Mouse (Mus musculus) thymus, postnatal 10 days (tissue): ENCODE data around the gene Plekha6.

Source experiments
- DNase-seq, 2 experiments: peaks; one replicate each; pipeline ENCODE4 v3.0.0; 2021; ENCODE audit warnings: low spot score in 2 of 2

Plekha6 gene

GRCm38 (mm10) chr1:133163820-133164431 lies at the start of gene Plekha6:
Gene Plekha6, plus strand, starts transcription at chr1:133164210.
- peak; percentile 12 to 33 for DNase-seq

DNA sequence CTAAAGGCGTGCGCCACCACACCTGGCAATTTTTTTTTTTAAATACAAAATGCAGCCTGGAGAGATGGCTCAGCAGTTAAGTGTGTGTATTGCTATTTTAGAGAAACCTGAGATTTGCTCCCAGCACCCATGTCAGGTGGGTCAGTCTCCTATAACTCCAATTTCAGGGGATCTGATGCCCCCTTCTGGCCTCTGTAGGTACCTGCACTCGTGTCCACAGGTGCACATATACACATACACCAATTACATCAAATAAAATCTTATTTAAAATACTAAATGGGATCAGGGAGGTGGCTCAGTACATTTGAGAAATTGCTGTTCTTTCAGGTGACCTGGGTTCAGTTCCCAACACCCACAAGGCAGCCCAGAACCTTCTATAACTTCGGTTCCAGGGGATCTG lies 47.9 kb upstream of the Plekha6 start:
- DNase-seq, result no peak

- DNase-seq, result no peak
These were observed 45.9 kb upstream of the Plekha6 start for GRCm38 (mm10) chr1:133118127-133118526.

GRCm38 (mm10) chr1:133118844-133119243 lies 45.2 kb upstream of the Plekha6 start:
- DNase-seq, result no peak

DNA sequence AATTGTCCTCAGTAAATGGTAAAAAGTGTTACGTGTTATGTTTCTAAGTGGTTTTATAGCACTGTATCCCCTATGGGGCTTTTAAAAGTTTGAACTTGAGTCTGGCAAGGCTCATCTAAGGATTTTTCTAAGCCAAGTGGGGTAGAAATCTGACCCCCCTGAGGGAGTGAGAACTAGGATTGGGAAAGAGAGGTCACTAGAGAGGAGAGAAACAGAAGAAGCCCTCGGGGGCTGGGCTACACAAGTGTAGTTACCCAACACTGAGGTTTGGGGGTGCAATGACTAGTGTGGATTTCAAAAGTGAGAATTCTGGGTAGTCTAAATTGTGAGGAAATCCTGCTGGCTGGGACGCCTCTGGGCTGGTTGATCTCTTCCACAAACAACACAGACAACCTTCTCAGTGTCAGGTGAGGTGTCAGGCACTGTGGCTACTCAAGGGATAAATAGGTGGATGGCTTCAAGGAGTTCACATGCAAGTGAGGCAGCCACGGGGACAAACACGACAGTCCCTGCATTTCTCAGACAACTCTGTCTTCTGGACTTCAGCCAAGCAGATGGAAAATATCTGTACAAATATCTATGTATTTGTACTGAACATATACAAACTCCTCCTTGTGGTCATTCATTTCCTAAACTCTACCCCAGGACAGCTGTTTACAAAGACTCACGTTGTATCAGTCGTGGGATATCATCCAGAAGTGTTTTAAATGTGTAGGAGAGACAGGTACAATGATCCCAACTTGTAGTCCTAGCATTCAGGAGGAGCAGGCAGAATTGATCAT lies 43.9 kb upstream of the Plekha6 start:
- DNase-seq, result no peak

GRCm38 (mm10) chr1:133121246-133121645 lies 42.8 kb upstream of the Plekha6 start:
- no peak for DNase-seq

- no peak for DNase-seq
These were observed 39.9 kb upstream of the Plekha6 start for GRCm38 (mm10) chr1:133124137-133124536.

DNA sequence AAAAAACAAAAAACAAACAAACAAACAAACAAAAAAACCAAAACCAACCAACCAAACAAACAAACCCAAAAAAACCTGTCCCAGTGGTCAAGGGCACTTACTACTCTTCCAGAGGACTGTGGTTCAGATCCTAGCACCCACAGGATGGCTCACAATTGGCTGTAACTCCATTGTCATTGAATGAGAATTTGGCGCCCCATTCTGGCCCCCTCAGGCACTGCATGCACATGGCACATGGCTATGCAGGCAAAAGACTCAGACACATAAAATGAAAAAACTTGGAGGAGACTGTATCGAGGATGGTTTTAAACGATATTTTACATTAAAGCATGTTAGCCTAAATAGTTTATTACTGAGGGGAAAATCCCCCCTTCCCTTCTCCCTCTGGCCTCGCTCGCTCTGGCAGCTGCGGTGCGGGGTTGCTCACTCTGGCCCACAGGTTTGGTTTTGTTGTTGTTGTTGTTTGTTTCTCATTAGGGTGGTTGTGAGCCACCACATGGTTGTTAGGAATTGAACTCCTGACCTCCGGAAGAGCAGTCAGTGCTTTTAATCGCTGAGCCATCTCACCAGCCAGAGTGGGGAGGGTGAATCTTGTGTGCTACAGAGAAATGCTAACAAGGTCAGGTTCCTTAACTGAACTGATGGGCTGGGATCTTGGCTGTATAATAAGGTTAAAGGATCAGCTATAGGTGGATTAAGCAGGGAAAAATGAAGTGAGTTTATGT lies 38.2 kb upstream of the Plekha6 start:
- DNase-seq, result no peak

GRCm38 (mm10) chr1:133126365-133126740 lies 37.7 kb upstream of the Plekha6 start:
- DNase-seq, result no peak

DNA sequence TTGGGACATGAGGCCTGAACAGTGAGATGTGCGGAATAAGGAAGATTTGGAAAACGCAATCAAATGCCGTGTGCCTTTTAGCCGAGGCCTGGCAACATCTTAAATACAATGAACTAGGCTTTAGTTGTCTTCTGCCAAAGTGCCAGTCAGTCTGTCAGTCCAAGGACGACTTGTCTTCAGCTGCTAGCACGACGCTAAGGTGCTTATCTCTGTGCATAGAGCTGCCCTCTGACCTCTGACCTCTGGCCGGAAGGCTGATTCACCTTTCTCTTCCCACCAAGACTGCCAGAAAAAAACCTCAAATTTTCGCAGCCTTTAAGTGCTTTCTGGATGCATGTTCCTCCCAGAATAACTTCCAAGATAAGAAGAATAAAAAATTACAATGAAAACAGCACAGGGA lies 36.7 kb upstream of the Plekha6 start:
- no peak for DNase-seq

- no peak for DNase-seq
These were observed 34.4 kb upstream of the Plekha6 start for GRCm38 (mm10) chr1:133129471-133130221.

GRCm38 (mm10) chr1:133130638-133131560 lies 33.1 kb upstream of the Plekha6 start, which contains the start of gene Ppp1r15b:
Gene Ppp1r15b, plus strand, starts transcription at chr1:133131143.
- DNase-seq, result peak; percentile 94 to 99

GRCm38 (mm10) chr1:133131561-133131905 lies 32.5 kb upstream of the Plekha6 start:
- peak in 1 of 2 experiments; percentile 52 for DNase-seq

DNA sequence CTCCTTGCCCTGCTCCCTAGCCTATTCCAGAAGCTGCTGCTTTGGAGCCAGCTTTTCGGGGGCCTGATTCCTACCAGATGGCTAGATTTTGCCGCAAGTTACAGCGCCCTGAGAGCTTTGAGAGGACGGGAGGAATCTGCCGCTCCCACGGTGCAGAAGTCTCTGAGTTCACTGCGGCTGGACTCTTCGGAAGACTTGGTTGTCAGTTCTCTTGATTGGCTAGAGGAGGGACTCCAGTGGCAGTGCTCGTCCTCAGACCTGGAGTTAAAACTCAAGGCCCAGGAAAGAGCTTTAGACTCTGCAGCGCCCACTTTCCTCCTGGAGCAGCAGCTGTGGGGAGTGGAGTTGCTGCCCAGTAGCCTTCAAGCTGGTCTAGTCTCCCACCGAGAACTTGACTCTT lies 32.1 kb upstream of the Plekha6 start:
- DNase-seq, result no peak

GRCm38 (mm10) chr1:133132388-133133326 lies 31.4 kb upstream of the Plekha6 start:
- DNase-seq, result peak in 1 of 2 experiments; percentile 16

DNA sequence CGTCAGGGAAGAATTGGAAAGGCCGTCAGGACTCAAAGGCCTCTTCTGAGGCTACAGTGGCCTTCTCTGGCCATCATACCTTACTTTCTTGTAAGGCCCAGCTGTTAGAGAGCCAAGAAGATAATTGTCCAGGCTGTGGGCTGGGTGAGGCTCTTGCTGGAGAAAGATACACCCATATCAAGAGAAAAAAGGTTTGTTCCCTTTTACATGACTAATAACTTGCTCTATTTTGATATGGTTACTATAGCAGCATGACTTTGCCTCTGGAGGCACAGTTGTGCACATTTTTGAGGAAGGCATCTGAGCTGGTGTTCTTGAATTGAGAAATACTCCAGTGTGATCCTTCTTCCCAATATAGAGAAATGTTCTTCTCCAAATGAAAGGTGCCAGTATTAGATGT lies 30.6 kb upstream of the Plekha6 start:
- DNase-seq, result no peak

DNA sequence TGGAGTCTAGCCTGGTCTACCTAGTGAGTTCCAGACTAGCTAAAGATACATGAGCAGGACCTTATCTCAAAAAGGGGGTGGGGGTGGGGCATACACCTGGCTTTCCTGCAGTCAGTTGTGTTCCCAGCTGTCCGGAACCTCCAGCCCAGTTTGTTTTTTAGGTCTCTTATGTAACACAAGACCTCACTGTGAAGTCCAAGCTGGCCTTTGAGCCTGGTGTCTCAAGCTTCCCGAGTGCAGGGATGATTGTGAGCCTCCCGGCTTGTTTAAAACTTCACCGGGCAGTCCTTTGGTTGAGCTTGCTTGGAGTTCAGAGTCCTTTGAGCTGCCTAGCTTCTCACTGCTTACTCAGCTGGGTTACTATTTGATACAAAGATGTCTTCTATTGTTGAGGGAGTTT lies 29.9 kb upstream of the Plekha6 start:
- DNase-seq, result no peak

GRCm38 (mm10) chr1:133134881-133135280 lies 29.1 kb upstream of the Plekha6 start:
- DNase-seq, result no peak

- DNase-seq, result no peak
These were observed 28.2 kb upstream of the Plekha6 start for GRCm38 (mm10) chr1:133135808-133136207.

DNA sequence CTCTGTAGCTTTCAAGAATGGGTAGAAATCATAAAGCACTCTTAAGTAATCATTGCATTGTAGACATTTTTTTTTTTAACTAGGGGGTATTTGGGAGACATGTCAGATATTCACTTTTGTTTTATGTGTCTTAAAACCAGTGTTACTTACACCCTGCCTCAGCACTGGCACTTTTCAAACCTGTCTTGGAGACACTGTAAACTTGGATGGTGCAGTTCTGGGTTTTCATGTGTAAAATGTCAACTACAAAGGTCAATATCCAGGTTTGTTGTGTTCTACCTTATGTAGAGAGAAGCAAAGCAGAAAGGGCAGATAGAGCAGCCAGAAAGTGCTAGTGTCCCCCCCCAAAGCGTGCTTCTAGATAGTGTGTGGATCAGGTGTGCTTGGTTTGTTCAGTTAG lies 25.6 kb upstream of the Plekha6 start:
- DNase-seq, result no peak
